Mouse (Mus musculus) C2C12 (cell line): ENCODE results near the gene 9130230L23Rik. TPM values are rescaled to one million over a fixed set of nuclear protein-coding genes. Genes with fewer than 3 reads are reported as not detected.
"Not testable (repeated sequence)": the region's sequence is repeated elsewhere in the genome, so short reads cannot be mapped to it uniquely, and the experiment has no call there.

ENCODE experiments used
- H3K27me3 ChIP-seq: one replicate; pipeline ENCODE4 v1.6.1; 2011; ENCODE audit not compliant: control insufficient read depth, insufficient read depth, insufficient read length
- H3K36me3 ChIP-seq: one replicate; pipeline ENCODE4 v1.6.1; 2011; ENCODE audit not compliant: control insufficient read depth, insufficient read depth
- H3K4me3 ChIP-seq: one replicate; pipeline ENCODE4 v1.5.1; 2011; ENCODE audit warnings: mild to moderate bottlenecking, control low read depth; ENCODE audit not compliant: poor library complexity, insufficient read depth, severe bottlenecking
- H3K79me2 ChIP-seq: one replicate; pipeline ENCODE4 v1.6.1; 2011; ENCODE audit not compliant: control insufficient read depth, insufficient read depth
- H3K79me3 ChIP-seq: one replicate; pipeline ENCODE4 v1.6.1; 2011; ENCODE audit warnings: low read depth, control low read depth
- H3ac ChIP-seq: one replicate; pipeline ENCODE3; 2011; ENCODE audit warnings: low read depth; ENCODE audit not compliant: control insufficient read depth, insufficient read length
- CEBPB ChIP-seq: IDR thresholded peaks from one replicate; pipeline ENCODE4 v1.6.1; 2011; ENCODE audit warnings: low read depth, mild to moderate bottlenecking, control low read depth, moderate library complexity
- CTCF ChIP-seq: IDR thresholded peaks from one replicate; pipeline ENCODE4 v1.5.1; 2011; ENCODE audit not compliant: control insufficient read depth, insufficient read depth, insufficient read length
- FOSL1 ChIP-seq: IDR thresholded peaks from one replicate; pipeline ENCODE4 v1.8.0; 2011; ENCODE audit warnings: mild to moderate bottlenecking, low read length; ENCODE audit not compliant: poor library complexity, insufficient read depth, severe bottlenecking
- MAX ChIP-seq: IDR thresholded peaks from one replicate; pipeline ENCODE4 v1.6.1; 2011; ENCODE audit warnings: mild to moderate bottlenecking, control low read depth
- MYOD1 ChIP-seq: IDR thresholded peaks from one replicate; pipeline ENCODE4 v1.6.1; 2011; ENCODE audit warnings: low read depth; ENCODE audit not compliant: control insufficient read depth, insufficient read length
- MYOG ChIP-seq: IDR thresholded peaks from one replicate; pipeline ENCODE4 v1.6.1; 2011; ENCODE audit not compliant: control insufficient read depth, insufficient read length; ENCODE audit errors: extremely low read depth
- USF1 ChIP-seq: IDR thresholded peaks from one replicate; pipeline ENCODE4 v1.6.1; 2011; ENCODE audit warnings: low read depth, mild to moderate bottlenecking, control low read depth, moderate library complexity
- polyA plus RNA-seq: library from polyadenylated mRNA; unstranded; fragments of >200 nt; fragmentation: generic; extraction: Trizol; gene quantifications from one replicate; pipeline ENCODE4 v1.2.1, GENCODE M21; 2012; ENCODE audit warnings: missing spikeins

Gene 9130230L23Rik
- polyA plus RNA-seq, 1 experiment = not detected

DNA sequence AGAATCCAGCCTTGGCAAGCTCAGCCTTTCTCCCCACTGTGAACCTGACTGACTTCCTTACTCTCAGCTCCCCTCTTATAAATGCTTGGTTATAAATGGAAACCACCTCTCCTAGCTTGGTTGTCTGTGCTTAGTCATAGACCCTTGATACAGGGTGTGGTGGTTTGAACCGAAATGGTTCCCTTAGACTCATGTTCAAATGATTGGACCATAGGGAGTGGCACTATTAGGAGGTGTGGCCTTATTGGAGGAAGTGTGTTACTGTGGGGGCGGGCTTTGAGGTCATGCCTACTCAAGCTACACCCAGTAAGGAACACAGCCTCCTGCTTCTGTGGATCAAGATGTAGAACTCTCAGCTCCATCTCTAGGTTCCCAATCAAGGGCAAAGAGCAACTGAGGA lies 12.9 kb downstream of the 9130230L23Rik start:
- Histone ChIP-seq H3K27me3 (no peaks in the 10 kb centered on the region), H3K79me3 (no peaks in the 10 kb centered on the region), H3K4me3 (no peak overlapping the region), H3K36me3 (no peaks in the 10 kb centered on the region), H3ac (no peak overlapping the region), H3K79me2 (no peaks in the 10 kb centered on the region)
- TF ChIP-seq MYOG (no peak), USF1 (no peak), MAX (no peak), CEBPB (no peak), FOSL1 (no peak), MYOD1 (no peak), CTCF (no peak)

DNA sequence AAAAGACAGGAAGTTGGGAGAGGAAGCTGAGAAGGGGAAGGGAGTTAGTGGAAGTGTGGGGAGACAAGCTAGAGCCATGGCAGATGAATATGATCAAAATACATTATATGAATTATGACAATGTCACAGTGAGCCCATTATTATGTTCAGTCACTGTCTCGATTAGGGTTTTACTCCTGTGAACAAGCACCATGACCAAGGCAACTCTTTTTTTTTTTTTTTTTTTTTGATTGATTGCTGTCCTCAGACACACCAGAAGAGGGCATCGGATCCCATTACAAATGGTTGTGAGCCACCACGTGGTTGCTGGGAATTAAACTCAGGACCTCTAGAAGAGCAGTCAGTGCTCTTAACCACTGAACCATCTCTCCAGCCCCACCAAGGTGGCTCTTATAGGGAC lies 17.1 kb downstream of the 9130230L23Rik start:
- not testable (repeated sequence) for H3K36me3 ChIP-seq, H3K79me3 ChIP-seq, H3K27me3 ChIP-seq, H3K4me3 ChIP-seq, H3K79me2 ChIP-seq, H3ac ChIP-seq

DNA sequence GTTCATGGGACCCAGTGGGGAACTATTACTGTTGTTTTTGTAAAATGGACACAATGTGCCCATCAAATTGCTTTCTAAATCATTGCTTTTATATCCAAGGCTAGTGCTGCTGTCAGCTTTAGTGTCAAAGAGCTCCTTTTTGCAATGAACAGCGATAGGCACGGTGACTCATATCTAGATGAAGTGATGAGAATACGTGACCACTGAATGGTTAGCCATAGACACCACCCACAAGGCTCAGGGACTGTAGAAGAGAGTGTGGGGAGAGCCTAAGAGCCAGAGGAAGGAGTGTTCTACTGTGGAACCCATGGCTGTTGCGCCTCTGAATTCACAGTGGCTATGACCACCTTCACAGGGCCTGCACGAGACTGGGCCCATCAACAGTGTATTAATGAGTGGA lies 17.7 kb downstream of the 9130230L23Rik start:
- H3ac ChIP-seq = no peak overlapping the region
- no peaks in the 10 kb centered on the region for H3K36me3 ChIP-seq
- H3K79me3 ChIP-seq = no peaks in the 10 kb centered on the region
- no peak overlapping the region for H3K4me3 ChIP-seq
- H3K27me3 ChIP-seq = no peaks in the 10 kb centered on the region
- H3K79me2 ChIP-seq = no peaks in the 10 kb centered on the region
- TF ChIP-seq CEBPB = no peak
- no peak for TF ChIP-seq MYOD1
- no peak for TF ChIP-seq FOSL1
- no peak for TF ChIP-seq USF1
- TF ChIP-seq MYOG = no peak
- TF ChIP-seq MAX = no peak
- TF ChIP-seq CTCF = no peak

DNA sequence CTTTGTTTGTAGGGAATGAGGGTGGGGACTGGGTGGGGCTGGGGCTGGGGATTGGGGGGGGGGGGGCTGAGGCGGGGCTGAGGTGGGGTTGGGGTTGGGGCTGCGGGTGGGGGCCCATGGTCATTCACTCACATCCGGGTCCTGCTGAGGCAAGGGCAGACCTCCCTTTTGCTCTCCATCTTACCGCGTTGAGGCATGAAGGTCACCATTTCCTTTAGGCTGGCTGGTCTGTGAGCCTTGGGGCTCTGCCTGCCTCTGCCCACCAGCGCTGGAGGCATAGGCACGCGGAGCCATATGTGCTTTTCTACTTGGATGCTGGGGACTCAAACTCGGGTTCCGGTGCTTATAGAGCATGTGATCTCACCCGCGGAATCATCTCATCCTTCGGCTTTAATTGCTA lies 28.4 kb downstream of the 9130230L23Rik start:
- H3ac ChIP-seq = no peak overlapping the region

DNA sequence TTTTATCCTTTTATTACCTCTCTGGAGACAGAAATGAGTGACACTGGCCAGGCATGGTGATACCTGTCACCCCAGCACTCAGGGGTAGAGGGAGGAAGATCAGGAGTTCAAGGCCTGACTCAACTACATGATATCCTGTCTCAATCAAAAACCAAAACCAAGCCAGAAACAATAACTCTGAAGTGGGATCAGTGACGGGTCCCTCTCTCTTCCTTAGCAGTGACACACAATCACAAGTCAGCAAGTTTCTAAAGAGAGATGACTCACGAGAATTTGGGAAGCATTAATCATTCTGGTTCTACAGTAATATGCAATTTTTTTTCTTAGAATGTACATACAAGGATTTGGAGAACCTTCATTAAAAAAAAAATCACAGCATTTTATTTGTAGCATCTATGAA lies 30.9 kb downstream of the 9130230L23Rik start:
- TF ChIP-seq CEBPB (no peak), MAX (no peak), USF1 (no peak), MYOG (no peak), MYOD1 (no peak), FOSL1 (no peak), CTCF (no peak)
- no peak overlapping the region for H3K4me3 ChIP-seq
- H3K79me3 ChIP-seq = no peaks in the 10 kb centered on the region
- no peaks in the 10 kb centered on the region for H3K27me3 ChIP-seq
- H3ac ChIP-seq = no peak overlapping the region
- H3K36me3 ChIP-seq = no peaks in the 10 kb centered on the region
- H3K79me2 ChIP-seq = no peaks in the 10 kb centered on the region

More for the DNA sequence above, 28.4 kb downstream of the 9130230L23Rik start:
- no peaks in the 10 kb centered on the region for H3K79me3 ChIP-seq
- no peaks in the 10 kb centered on the region for H3K36me3 ChIP-seq
- no peaks in the 10 kb centered on the region for H3K79me2 ChIP-seq
- no peaks in the 10 kb centered on the region for H3K27me3 ChIP-seq
- H3K4me3 ChIP-seq = no peak overlapping the region
- no peak for TF ChIP-seq MYOG
- TF ChIP-seq USF1 = no peak

DNA sequence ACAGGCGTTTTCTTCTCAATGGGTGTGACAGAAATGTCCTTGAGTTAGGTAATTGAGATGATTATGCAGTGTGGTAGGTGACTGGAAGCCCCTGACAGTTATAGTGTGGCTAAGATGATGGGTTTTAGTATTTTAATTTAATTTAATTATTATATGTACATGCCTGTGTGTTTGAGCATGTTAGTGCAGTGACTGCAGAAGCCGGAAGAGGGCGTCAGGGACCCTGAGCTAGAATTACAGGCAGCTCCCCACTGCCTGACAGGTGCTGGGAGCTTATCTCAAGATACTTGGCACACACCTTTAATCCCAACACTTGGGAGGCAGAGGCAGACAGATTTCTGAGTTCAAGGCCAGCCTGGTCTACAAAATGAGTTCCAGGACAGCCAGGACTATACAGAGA lies 36.1 kb downstream of the 9130230L23Rik start:
- no peak for TF ChIP-seq CEBPB
- no peak for TF ChIP-seq MYOG
- TF ChIP-seq CTCF = no peak
- TF ChIP-seq MAX = no peak
- TF ChIP-seq FOSL1 = no peak
- no peak for TF ChIP-seq MYOD1
- Histone ChIP-seq H3K79me2 (no peaks in the 10 kb centered on the region), H3K36me3 (no peaks in the 10 kb centered on the region), H3K79me3 (no peaks in the 10 kb centered on the region), H3K4me3 (no peak overlapping the region), H3K27me3 (no peaks in the 10 kb centered on the region), H3ac (no peak overlapping the region)
